Mouse (Mus musculus): ENCODE measurements around the gene A630076J17Rik.

A630076J17Rik gene

GRCm38 (mm10) chr3:107230527-107230926 is at the start of gene A630076J17Rik:
TSS of gene A630076J17Rik (plus strand) at chr3:107230614.
- DNase-seq, result no peak

- DNase-seq, result no peak
These were observed 49.6 kb upstream of the A630076J17Rik start for GRCm38 (mm10) chr3:107180860-107181259.

GRCm38 (mm10) chr3:107182756-107183155 is 47.7 kb upstream of the A630076J17Rik start, which contains the start of gene Kcna10:
TSS of gene Kcna10 (plus strand) at chr3:107183056.
- DNase-seq, result no peak

GRCm38 (mm10) chr3:107183178-107183577 is 47.2 kb upstream of the A630076J17Rik start:
- DNase-seq, result no peak

GRCm38 (mm10) chr3:107185597-107185996 is 44.8 kb upstream of the A630076J17Rik start:
- no peak for DNase-seq

GRCm38 (mm10) chr3:107187022-107187421 is 43.4 kb upstream of the A630076J17Rik start:
- no peak for DNase-seq

GRCm38 (mm10) chr3:107188226-107188899 is 42.1 kb upstream of the A630076J17Rik start:
- DNase-seq, result peak; percentile 41

- DNase-seq, result no peak
These were observed 28.9 kb upstream of the A630076J17Rik start for GRCm38 (mm10) chr3:107201310-107202180.

GRCm38 (mm10) chr3:107204413-107204812 is 26.0 kb upstream of the A630076J17Rik start:
- DNase-seq, result no peak

GRCm38 (mm10) chr3:107205170-107205569 is 25.2 kb upstream of the A630076J17Rik start:
- DNase-seq, result no peak

- DNase-seq, result peak; percentile 81
These were observed 24.4 kb upstream of the A630076J17Rik start for GRCm38 (mm10) chr3:107205994-107206393.

GRCm38 (mm10) chr3:107206490-107207150 is 23.8 kb upstream of the A630076J17Rik start:
- no peak for DNase-seq

- peak; percentile 32 for DNase-seq
These were observed 22.7 kb upstream of the A630076J17Rik start for GRCm38 (mm10) chr3:107207625-107208253.

- no peak for DNase-seq
These were observed 15.8 kb upstream of the A630076J17Rik start for GRCm38 (mm10) chr3:107214606-107215005.

- no peak for DNase-seq
These were observed 13.9 kb upstream of the A630076J17Rik start for GRCm38 (mm10) chr3:107216400-107217100.

- no peak for DNase-seq
These were observed 13.3 kb upstream of the A630076J17Rik start for GRCm38 (mm10) chr3:107217101-107217480.

- no peak for DNase-seq
These were observed 11.8 kb upstream of the A630076J17Rik start for GRCm38 (mm10) chr3:107218572-107218971.

GRCm38 (mm10) chr3:107221608-107222007 is 8.8 kb upstream of the A630076J17Rik start, which contains the start of gene Cym:
TSS of gene Cym (minus strand) at chr3:107221732.
- DNase-seq, result no peak

GRCm38 (mm10) chr3:107223230-107223629 is 7.2 kb upstream of the A630076J17Rik start:
- no peak for DNase-seq

- no peak for DNase-seq
These were observed 4.6 kb upstream of the A630076J17Rik start for GRCm38 (mm10) chr3:107225820-107226219.

- no peak for DNase-seq
These were observed 1.2 kb upstream of the A630076J17Rik start for GRCm38 (mm10) chr3:107229221-107229620.

GRCm38 (mm10) chr3:107229822-107230221 is 592 bp upstream of the A630076J17Rik start:
- no peak for DNase-seq
